Mouse (Mus musculus): ENCODE results near the gene S1pr5. TPM values are rescaled to one million over a fixed set of nuclear protein-coding genes. Genes with fewer than 3 reads are reported as not detected.

S1pr5 gene
- polyA plus RNA-seq, 1 experiment: 0.08 TPM

DNA sequence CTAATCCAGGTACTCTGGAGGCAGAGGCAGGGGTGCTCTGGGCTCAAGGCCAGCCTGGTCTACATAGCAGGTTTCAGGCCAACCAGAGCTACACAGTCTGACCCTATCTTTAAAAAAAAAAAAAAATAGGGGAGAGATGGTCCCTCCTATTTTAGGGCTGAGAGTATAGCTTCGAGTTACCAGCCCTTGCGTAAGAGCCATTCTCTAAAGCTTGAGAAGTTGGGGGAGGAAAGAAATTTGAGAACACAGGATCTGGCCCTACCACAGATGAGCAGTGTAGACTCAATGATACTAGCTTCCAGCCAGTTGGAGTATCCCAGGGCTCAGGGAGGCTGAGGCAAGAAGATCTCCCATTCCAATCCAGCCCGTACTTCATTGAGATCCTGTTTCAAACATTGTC, 54.5 kb downstream of the S1pr5 start:
- 79% methylated on average over 3 of the region's 3 CpGs for WGBS

More for the DNA sequence above, 54.5 kb downstream of the S1pr5 start:
- no peaks in the 10 kb centered on the region for H3K27me3 ChIP-seq (ENCODE audit: control insufficient read depth, insufficient read depth, low read length)
- H3K27ac ChIP-seq (ENCODE audit: insufficient read depth, low read depth, low read length): no peak overlapping the region
- 0 out of 2 replicates have a peak, but pooled peaks cover 3% of the 10 kb centered on the region for H3K36me3 ChIP-seq (ENCODE audit: control insufficient read depth, insufficient read depth, low read length)
- no peak for TF ChIP-seq POLR2A (IDR thresholded peaks at IDR 0.05; ENCODE audit: low read depth, low read length)
- TF ChIP-seq CTCF (IDR thresholded peaks at IDR 0.05; ENCODE audit: extremely low read depth, insufficient read length, insufficient replicate concordance, low read depth, low read length): no peak
- H3K4me3 ChIP-seq (ENCODE audit: low read depth, low read length): no peak overlapping the region
- H3K4me1 ChIP-seq (ENCODE audit: control insufficient read depth, insufficient read depth, insufficient read length, low read length): no peaks in the 10 kb centered on the region; the same call in 1 of the 2 replicates

Other genes with a start within 250 kb of the S1pr5 start
- 81.8 and 143 TPM in 2 replicates for gene Mrpl4, start 245.7 kb downstream of the S1pr5 start, polyA plus RNA-seq (2012; rRNA removed)
- 6.8 and 9.4 TPM in 2 replicates for gene Icam1, start 232.5 kb downstream of the S1pr5 start, polyA plus RNA-seq (2012; rRNA removed)
- 0.32 and 0.37 TPM in 2 replicates for gene Icam4, start 219.1 kb downstream of the S1pr5 start, polyA plus RNA-seq (2012; rRNA removed)
- gene Icam5, start 216.4 kb downstream of the S1pr5 start, polyA plus RNA-seq (2012; rRNA removed): 0.11 TPM in 2 replicates
- gene Zglp1, start 181.3 kb downstream of the S1pr5 start, polyA plus RNA-seq (2012; rRNA removed): 0.80 TPM in 1 of 2 replicates, not detected in the other
- gene Gm49373, start 175.3 kb downstream of the S1pr5 start, polyA plus RNA-seq (2012; rRNA removed): 0.09 and 0.16 TPM in 2 replicates
- gene Fdx1l, start 174.8 kb downstream of the S1pr5 start, polyA plus RNA-seq (2012; rRNA removed): 37.0 and 60.8 TPM in 2 replicates
- gene Gm38431, start 156.4 kb downstream of the S1pr5 start, polyA plus RNA-seq (2012; rRNA removed): 6.2 and 21.8 TPM in 2 replicates
- 34.2 and 90.8 TPM in 2 replicates for gene Raver1, start 156.4 kb downstream of the S1pr5 start, polyA plus RNA-seq (2012; rRNA removed)
- gene Tyk2, start 117.2 kb downstream of the S1pr5 start, polyA plus RNA-seq (2012; rRNA removed): 16.3 and 31.2 TPM in 2 replicates
- 14.4 and 24.9 TPM in 2 replicates for gene Cdc37, start 98.5 kb downstream of the S1pr5 start, polyA plus RNA-seq (2012; rRNA removed)
- 5.1 and 7.1 TPM in 2 replicates for gene Pde4a, start 82.7 kb downstream of the S1pr5 start, polyA plus RNA-seq (2012; rRNA removed)
- 56.6 and 103 TPM in 2 replicates for gene Keap1, start 9.1 kb downstream of the S1pr5 start, polyA plus RNA-seq (2012; rRNA removed)
- gene Atg4d, start 16.9 kb upstream of the S1pr5 start, polyA plus RNA-seq (2012; rRNA removed): 70.1 and 144 TPM in 2 replicates
- gene Kri1, start 39.5 kb upstream of the S1pr5 start, polyA plus RNA-seq (2012; rRNA removed): 9.1 and 9.6 TPM in 2 replicates
- gene Cdkn2d, start 43.0 kb upstream of the S1pr5 start, polyA plus RNA-seq (2012; rRNA removed): 11.0 and 27.1 TPM in 2 replicates
- 36.4 and 69.5 TPM in 2 replicates for gene Ap1m2, start 63.9 kb upstream of the S1pr5 start, polyA plus RNA-seq (2012; rRNA removed)
- 11.9 and 12.7 TPM in 2 replicates for gene Slc44a2, start 72.3 kb upstream of the S1pr5 start, polyA plus RNA-seq (2012; rRNA removed)
- gene Ilf3, start 119.4 kb upstream of the S1pr5 start, polyA plus RNA-seq (2012; rRNA removed): 18.8 and 30.7 TPM in 2 replicates
- 30.1 and 32.8 TPM in 2 replicates for gene Qtrt1, start 163.4 kb upstream of the S1pr5 start, polyA plus RNA-seq (2012; rRNA removed)
- gene Dnm2, start 176.5 kb upstream of the S1pr5 start, polyA plus RNA-seq (2012; rRNA removed): 179 and 517 TPM in 2 replicates

All from small intestine, adult 2 months (tissue).